Mouse (Mus musculus): ENCODE measurements around the gene Lix1.
A peak's percentile ranks its signal among the peaks of the same experiment; 100 is the strongest.

Gene Lix1

DNA sequence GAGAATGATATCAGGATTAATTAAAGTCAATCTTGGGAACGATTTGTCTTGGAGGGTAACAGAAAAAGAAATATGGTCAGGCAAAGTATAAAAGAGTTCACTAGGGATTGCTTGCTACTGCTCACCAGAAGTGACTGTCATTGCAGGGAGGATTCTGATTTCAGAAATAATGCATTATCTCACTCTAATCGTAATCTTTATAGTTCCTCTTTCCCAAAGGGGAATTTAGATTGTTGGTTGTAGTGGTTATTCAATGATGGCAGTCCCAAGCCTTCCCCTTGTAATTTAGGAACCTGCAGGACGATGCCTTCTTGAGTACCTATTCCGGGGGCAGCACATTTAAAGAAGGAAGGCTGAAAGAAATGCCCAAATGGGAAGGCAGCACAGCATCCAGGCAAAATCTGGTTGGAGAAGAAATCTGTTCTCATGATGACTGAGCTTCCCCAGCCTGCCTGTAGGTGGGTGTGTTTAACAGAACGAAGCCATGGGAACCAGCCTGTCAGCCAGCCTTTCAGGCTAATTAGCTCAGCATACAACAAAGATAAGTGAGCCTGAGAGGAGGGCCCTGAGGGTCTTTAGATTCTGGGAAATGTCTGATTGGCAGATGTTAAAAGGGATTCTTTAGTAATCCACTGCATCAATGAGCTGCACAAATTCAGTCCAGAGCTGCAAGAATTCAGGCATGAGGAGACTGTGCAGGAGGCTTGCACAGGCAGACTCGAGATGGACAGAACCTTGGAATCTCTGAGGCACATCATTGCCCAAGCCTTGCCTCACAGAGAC is at the start of gene Lix1:
TSS of gene Lix1 (plus strand) at position 451 of the 783 bp plus-strand sequence.
- no peak for TF ChIP-seq GATA4 (IDR thresholded peaks at IDR 0.05; ENCODE audit: insufficient replicate concordance, low read length)

DNA sequence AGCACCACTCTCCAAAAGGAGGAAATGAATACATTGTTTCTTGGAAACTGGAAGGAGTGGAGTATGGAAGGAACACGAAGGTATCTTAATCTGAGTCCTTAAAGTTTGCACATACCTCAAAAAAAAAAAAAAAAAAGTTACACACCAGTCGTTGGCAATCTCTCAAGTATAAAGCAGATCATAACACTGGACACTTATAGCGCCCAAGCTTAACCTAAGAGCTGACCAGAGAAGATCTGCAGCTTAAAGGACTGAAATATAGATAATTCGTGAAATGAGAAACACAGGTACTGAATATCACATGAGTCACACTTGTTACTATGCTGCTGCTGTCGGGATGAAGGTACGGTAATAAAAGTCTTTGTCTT is 28.9 kb upstream of the Lix1 start:
- TF ChIP-seq GATA4 (IDR thresholded peaks at IDR 0.05; ENCODE audit: insufficient replicate concordance, low read length): no peak

DNA sequence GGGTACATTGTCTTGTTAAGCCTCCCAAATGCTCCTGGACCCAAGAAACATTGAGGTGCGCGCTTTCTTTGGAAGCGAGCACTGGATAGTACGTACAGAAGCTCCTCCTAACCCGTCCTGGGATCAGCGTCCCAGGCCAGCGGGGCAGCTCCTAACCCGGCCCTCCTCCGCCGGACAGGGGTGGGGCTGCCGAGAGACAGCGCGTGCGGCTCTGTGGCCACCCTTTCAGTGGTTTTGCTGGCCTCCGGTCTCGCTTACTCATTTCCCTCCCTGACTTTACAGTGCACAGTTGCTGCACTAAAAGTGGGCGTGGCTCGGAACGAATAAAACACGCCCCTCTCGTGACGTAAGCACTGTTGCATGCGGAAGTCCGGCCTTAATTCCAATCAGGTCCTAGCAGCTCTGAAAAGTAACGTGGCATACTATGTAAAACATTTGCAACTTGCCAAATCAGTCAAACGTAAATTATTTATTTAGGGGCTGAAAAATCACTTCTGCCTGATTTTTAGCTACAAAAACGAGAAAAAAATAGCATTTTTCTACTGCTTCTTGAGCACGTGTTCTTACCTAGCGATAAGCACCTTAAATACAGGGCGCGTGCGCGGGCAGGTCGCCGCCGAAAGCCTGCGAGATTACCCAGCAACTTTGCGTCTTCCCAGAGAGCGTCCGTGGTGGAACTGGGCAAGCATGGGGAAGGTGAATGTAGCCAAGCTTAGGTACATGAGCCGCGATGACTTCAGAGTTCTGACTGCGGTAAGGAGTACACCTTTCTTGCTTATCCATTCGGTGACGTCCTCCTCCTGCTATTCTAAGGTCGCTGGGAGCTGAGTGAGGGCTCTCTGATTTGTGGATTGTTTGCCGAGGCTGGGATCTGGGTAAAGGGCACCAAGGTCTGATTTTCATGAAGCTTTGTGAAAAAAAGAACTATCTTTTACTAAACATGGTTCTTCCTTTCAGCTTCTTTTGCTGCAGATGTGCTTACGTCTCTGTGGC is 28.3 kb upstream of the Lix1 start, which contains the start of gene Riok2:
TSS of gene Riok2 (plus strand) at position 392 of the 993 bp plus-strand sequence.
- peak; percentile 30; the same call in 1 of the 2 replicates for TF ChIP-seq GATA4 (IDR thresholded peaks at IDR 0.05; ENCODE audit: insufficient replicate concordance, low read length)

DNA sequence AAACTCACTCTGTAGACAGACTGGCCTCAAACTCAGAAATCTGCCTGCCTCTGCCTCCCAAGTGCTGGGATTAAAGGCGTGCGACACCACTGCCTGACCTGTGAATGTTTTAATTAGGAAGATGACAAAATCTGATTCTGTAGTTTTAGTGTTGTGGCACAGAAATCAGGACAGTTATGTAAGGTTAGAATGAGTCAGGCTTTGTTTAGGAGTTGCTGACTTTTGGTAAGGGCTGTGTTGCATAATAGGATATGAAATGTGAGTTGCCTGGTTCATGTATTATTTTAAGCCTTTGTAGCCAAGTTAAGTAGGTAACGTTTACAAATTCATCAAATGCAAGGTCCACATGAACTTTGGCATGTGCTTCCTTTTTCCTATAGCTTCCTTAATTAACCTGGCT is 26.9 kb upstream of the Lix1 start:
- no peak for TF ChIP-seq GATA4 (IDR thresholded peaks at IDR 0.05; ENCODE audit: insufficient replicate concordance, low read length)

DNA sequence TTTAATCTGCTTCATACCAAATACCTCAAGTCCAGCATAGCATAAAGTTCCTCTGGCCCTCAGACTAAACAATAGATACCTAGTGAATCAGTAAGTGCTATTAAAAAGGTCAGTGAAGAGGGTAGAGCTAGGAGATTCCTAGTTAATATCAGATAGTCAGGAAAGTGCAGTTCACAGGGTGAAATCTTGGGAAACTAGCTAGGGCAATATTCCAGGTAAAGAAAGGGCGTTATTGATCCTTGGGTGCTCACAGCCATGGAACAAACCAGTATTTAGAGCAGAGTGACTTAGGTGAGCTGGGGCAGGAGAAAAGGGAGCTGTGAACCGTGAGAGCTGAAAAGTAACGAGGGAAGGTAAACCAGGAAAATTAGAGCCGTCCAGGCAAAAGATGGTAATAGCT is 18.8 kb upstream of the Lix1 start:
- no peak for TF ChIP-seq GATA4 (IDR thresholded peaks at IDR 0.05; ENCODE audit: insufficient replicate concordance, low read length)

DNA sequence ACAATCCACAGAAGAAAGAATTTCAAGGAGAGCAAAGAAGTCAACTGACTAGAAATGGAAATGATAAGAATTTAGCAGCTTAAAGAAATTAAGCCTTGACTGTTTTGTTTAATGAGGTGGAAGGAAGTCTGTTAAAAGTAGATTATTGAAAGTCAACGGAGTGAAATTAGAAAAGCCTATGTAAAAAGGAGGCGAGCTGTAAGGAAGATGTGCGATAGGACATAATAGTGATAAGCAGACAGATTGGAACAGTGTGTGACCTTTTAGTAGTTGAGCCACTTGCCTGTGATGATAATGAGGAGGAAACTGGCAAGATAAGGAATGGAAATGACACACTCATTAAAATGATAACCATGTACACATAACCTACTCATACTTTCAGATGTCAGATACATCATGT is 18.0 kb upstream of the Lix1 start:
- TF ChIP-seq GATA4 (IDR thresholded peaks at IDR 0.05; ENCODE audit: insufficient replicate concordance, low read length): no peak

DNA sequence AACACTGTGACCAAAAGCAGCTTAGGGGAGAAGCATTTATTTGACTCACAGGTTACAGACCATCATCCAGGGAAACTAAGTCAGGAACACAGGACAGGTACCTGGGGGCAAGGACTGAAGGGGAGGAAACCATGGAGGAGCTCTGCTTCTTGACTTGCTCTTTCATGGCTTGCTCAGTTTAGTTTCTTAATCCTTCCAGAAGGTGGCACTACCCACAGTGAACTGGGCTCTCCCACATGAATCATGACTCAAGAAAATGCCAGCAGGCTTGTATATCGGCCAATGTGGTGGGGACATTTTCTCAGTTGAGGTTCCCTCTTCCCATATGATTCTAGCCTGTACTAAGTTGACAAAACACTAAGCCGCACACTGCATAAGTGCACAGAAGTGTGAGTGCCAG is 16.4 kb upstream of the Lix1 start:
- TF ChIP-seq GATA4 (IDR thresholded peaks at IDR 0.05; ENCODE audit: insufficient replicate concordance, low read length): no peak

DNA sequence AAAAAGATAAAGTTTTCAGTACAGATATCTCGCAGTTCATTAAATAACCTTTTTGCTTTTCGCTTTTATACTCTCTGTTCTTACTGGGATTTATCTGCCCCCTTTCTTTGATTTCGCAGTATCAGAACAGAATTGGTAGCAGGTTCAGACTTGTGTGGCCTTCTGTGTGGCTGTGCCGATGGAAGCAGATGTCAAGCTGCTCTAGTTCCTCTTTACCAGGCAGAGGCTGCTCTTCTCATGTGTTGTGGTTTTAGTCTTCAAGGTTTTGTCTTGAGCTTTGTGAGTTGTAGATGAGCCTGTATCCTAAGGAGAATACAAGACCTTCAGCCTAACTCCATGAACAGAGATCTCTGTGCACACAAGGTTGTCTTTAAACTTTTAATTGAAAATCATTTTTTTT is 10.6 kb upstream of the Lix1 start:
- no peak for TF ChIP-seq GATA4 (IDR thresholded peaks at IDR 0.05; ENCODE audit: insufficient replicate concordance, low read length)

DNA sequence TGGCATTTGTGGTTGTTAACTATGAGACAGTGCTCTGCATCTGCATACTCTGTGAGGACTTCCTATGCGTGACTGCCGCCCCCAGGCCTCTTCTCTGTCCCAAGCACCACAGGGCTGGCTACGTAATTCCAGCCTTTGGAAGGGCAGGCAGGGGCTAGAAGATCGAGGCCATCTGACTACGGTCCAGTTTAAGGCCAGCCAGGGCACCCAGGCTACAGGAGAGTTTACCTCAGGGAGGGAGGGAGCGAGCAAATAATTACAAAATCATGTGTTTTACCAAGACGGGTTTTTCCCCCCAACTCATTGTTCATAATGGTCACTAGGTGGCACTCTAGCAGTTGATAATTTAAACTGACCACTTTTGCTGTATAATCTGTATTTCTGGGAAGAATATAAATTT is 9.6 kb upstream of the Lix1 start:
- no peak for TF ChIP-seq GATA4 (IDR thresholded peaks at IDR 0.05; ENCODE audit: insufficient replicate concordance, low read length)

DNA sequence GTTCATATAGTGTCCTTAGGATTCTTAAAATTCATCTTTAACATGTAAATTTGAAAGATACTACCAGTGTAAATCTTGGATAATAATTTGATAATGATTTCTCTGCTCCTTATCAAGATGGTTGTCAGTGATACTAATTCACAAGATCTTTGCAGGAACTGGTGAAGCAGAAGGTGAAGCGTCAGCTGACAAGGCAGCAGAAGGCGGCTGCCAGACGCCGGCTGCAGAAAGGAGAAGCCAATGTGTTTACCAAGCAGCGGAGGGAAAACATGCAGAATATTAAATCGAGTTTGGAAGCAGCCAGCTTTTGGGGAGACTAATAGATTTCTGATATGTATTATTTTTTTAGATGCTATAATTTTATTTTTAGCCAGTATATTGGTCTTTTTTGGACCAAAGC is 9.2 kb upstream of the Lix1 start:
- TF ChIP-seq GATA4 (IDR thresholded peaks at IDR 0.05; ENCODE audit: insufficient replicate concordance, low read length): no peak

DNA sequence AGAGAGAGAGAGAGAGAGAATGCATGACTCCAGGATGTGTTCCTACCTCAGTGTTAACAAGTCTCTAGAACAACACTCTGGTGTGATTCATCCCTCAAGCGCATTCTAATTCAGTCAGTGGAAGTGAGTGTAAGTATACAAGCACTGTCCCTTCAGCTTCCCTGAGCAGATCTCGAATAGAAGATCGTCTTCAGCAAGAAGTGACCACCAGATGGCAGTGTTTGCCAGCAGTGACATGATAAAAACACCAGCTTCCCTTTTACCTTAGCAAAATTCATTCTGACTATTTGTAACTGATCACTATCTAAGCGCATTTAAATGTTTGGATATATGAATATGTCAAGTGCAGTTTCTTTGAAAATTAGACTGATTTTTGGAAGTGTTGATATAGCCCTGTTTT is 8.1 kb upstream of the Lix1 start:
- TF ChIP-seq GATA4 (IDR thresholded peaks at IDR 0.05; ENCODE audit: insufficient replicate concordance, low read length): no peak

DNA sequence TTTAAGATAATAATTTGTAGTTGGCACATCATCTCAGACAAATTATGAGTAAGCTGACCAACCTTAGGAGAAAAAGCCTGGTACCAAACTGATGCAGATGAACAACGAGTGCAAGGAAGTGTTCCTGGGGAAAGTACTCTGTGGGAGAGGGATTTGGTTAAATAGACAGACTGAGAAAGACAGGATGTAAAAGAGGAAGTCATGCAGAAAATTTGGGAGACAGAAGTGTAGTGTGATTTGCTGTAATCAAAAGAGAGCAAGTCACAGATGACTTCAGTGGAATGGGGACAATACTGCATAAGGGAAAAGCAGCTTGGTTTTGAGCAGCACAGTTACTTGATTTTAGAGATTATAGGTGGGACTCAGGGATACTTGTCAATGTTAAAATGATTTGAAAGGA is 5.6 kb upstream of the Lix1 start:
- no peak for TF ChIP-seq GATA4 (IDR thresholded peaks at IDR 0.05; ENCODE audit: insufficient replicate concordance, low read length)

DNA sequence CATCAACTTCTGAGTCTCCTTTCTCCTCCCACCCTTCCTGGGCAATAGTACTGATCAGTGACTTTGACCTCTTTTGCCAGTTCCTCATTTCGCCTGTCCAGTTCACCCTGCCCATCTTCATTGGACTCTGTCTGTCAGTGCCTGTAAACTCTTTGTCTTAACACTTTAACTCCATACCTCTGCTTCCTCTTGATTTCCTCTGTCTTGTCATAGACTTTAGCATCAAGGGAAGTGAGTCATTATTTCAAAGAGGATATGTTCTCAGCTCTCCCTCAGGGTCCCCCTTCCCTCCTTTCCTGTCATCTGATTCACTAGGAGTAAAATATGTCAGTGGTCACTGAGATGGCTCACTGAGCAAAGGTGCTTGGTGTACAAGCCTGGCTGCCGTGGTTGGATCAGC is 3.8 kb upstream of the Lix1 start:
- TF ChIP-seq GATA4 (IDR thresholded peaks at IDR 0.05; ENCODE audit: insufficient replicate concordance, low read length): no peak

DNA sequence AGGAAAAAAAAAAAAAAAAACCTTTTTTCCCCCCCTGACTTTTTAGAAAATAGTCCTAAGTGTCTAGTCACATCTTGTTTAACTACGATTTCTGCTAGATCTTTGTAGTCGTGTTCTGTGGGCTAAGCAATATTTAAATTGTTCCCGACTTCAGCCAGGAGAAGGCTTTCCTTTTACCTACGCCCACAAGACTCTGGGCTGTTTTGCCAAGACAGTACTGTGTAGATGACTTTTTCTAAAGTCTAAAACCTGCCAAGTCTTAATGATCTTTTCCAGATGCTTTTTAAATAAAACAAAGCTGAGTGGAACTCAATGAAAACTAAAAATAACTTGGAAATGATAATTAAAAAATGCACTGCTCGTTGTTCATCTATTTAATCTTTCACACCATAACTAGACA is 566 bp downstream of the Lix1 start:
- no peak for TF ChIP-seq GATA4 (IDR thresholded peaks at IDR 0.05; ENCODE audit: insufficient replicate concordance, low read length)

DNA sequence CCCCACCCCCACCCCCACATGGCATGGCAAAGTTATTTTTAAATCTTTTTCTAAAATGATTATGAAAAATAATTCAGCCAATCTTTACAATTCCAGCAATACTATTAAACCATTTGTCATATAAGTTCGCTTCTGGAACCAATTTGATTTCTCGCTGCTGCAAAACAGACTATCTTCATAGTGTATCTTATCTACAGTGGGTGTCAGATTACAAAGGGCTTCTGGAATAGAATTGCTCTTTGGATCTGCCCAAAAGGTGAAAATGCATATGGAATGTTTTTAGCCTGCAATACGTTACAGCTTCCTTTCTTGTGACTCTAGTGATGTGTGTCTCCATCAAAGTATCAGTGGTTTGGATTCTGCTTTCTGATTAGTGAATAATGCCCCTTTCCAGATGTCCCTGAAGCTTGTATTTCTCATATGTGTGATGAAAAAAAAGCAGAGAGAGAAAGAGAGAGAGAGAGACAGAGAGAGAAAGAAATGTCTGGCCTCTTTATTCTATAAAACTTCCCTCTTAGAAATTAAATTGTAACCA is 1.2 kb downstream of the Lix1 start:
- no peak for TF ChIP-seq GATA4 (IDR thresholded peaks at IDR 0.05; ENCODE audit: insufficient replicate concordance, low read length)
